Mouse (Mus musculus): ENCODE results near the gene Scaf4. TPM values are rescaled to one million over a fixed set of nuclear protein-coding genes. Genes with fewer than 3 reads are reported as not detected.
"Not testable (repeated sequence)": the region's sequence is repeated elsewhere in the genome, so short reads cannot be mapped to it uniquely, and the experiment has no call there.

Scaf4 gene
- total RNA-seq, 2 experiments from 2014 or later: 15.0 to 17.4 TPM

GRCm38 (mm10) chr16:90297479-90298425 lies 13.4 kb upstream of the Scaf4 start:
- intact Hi-C loops (cut with DNase I): no loop called here
- DNase-seq: no peak

GRCm38 (mm10) chr16:90291675-90292074 lies 7.4 kb upstream of the Scaf4 start:
- intact Hi-C loops (cut with DNase I): no loop called here
- no peak for DNase-seq

GRCm38 (mm10) chr16:90290962-90291361 lies 6.7 kb upstream of the Scaf4 start:
- DNase-seq: no peak
- intact Hi-C loops (cut with DNase I): no loop called here

- intact Hi-C loops (cut with DNase I): no loop called here
- no peak for DNase-seq
These were observed 613 bp upstream of the Scaf4 start for GRCm38 (mm10) chr16:90284916-90285315.

DNA sequence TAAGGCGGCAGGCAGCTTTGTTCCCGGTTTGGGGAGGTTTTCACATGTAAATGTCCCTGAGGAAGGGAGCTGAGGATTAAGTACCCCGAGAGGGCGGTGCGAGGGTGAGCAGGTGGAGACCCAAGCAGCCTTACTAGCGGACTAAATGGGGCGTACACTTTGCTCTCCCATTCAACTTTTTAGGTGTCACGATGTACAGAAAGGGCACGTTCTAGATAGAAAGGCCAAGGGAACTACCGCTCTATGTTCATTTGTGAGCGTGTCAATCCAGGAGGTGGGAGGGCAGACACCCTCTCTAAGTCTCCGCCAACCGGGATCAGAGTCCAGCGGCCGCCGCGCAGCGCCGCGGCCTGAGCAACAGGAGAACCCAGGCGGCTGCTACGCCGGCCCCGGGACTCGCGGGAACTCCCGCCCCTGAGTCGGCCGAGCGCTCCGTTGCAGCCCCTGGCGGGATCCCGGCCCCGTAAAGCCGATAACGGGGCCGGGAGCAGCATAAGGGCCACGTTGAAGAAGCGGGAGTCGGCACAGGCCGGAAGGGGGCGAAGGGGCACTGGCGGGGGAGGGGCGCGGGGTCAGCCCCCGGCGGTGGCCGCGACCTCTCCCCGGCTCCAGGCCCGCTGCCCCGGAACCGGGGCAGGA lies 918 bp downstream of the Scaf4 start:
- peak in 1 of 2 experiments; percentile 19 for DNase-seq
- intact Hi-C loops (cut with DNase I): no loop called here

- intact Hi-C loops (cut with DNase I): no loop called here
- no peak for DNase-seq
These were observed 1.6 kb downstream of the Scaf4 start for GRCm38 (mm10) chr16:90282620-90283265.

GRCm38 (mm10) chr16:90281406-90281805 lies 2.9 kb downstream of the Scaf4 start:
- DNase-seq: no peak
- intact Hi-C loops (cut with DNase I): no loop called here

- intact Hi-C loops (cut with DNase I): no loop called here
These were observed 3.3 kb downstream of the Scaf4 start for GRCm38 (mm10) chr16:90280989-90281388.

DNA sequence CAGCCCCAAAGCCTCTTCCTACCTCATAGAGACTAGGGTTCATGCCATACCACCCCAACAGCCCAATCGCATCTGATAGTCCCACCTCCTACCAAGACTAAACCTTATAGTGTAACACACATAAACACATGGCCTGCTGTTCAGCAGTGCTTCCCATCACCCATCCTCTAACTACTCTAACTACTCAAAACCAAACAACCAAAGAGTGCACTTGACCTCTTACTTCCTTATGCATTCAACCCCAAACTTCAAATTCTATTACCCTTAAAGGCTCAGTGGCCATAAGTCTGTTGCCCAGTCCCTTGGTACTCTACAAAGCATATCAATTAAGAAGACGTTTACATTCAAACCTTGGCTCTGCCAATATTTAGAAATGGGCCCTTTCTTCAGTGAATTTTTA lies 3.8 kb downstream of the Scaf4 start:
- intact Hi-C loops (cut with DNase I): no loop called here
- no peak for DNase-seq

More at GRCm38 (mm10) chr16:90280989-90281388, 3.3 kb downstream of the Scaf4 start:
- no peak for DNase-seq

- intact Hi-C loops (cut with DNase I): loop anchor here (10.0 kb wide), 1 partner anchor 54 kb away; the partner anchor contains the start of gene Sod1
- DNase-seq: no peak
These were observed 5.2 kb downstream of the Scaf4 start for GRCm38 (mm10) chr16:90279058-90279457.

GRCm38 (mm10) chr16:90275521-90275920 lies 8.8 kb downstream of the Scaf4 start:
- intact Hi-C loops (cut with DNase I): loop anchor here (10.0 kb wide), 1 partner anchor 51 kb away; the partner anchor contains the start of gene Sod1
- DNase-seq: no peak

- no peak for DNase-seq
- intact Hi-C loops (cut with DNase I): no loop called here
These were observed 17.7 kb downstream of the Scaf4 start for GRCm38 (mm10) chr16:90266581-90266980.

DNA sequence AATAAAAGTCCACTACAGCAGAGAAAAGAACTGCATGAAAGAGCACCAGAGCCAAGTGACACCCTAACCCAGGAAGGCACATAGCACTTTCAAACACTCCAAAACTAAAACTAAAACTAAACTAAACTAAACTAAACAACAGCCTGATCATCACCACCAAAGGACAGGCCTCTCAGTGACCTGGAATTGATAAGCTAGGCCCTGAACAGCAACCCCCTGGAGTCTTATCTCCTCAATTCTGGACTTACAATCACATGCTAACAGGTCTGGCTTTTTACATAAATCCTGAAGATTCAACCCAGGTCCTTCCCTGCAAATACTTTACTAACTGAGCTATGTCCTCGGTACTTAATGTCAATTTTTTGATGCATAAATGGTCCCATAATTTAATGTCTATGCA lies 19.2 kb downstream of the Scaf4 start:
- intact Hi-C loops (cut with DNase I): no loop called here
- no peak for DNase-seq

GRCm38 (mm10) chr16:90264021-90264420 lies 20.3 kb downstream of the Scaf4 start:
- intact Hi-C loops (cut with DNase I): no loop called here
- DNase-seq: no peak

DNA sequence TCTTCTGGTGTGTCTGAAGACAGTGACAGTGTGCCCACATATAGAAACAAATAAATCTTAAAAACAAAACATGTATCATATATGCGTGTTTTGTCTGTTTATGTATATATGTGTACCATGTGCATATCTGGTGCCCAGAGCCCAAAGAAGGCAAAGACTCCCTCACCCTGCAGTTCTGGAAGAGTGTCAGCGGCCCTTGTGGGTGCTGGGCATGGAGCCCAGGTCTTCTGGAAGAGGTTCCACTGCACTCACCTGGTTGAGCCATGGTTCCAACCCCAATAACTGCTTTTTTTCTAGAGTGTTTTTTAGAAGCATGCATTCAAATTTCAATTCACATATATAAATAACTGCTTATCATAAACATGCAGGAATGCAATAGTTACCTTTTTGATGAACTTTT lies 22.5 kb downstream of the Scaf4 start:
- no peak for DNase-seq
- intact Hi-C loops (cut with DNase I): no loop called here

- DNase-seq: no peak
- intact Hi-C loops (cut with DNase I): no loop called here
These were observed 24.2 kb downstream of the Scaf4 start for GRCm38 (mm10) chr16:90260097-90260496.

GRCm38 (mm10) chr16:90259623-90260022 lies 24.7 kb downstream of the Scaf4 start:
- intact Hi-C loops (cut with DNase I): no loop called here
- no peak for DNase-seq

GRCm38 (mm10) chr16:90258950-90259349 lies 25.4 kb downstream of the Scaf4 start:
- intact Hi-C loops (cut with DNase I): no loop called here
- DNase-seq: no peak

DNA sequence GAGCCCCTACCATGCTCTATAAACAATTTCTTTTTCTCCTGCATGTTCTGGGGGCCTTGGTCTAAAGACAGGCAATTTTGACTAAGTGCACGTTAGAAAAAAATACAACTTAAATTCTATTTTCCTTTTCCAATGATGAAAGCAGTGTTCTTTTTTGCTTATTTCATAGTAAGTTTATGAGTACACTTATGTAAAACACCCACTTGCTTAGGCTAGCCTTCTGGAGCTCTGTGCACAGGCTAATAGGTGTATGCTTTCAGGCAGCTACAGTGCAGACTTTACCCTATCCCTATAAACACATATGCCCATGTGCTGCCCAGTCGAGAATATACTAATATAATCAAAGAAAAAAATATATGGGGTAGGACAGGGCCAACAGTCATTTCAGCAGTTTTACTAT lies 31.8 kb downstream of the Scaf4 start:
- intact Hi-C loops (cut with DNase I): no loop called here
- no peak for DNase-seq

DNA sequence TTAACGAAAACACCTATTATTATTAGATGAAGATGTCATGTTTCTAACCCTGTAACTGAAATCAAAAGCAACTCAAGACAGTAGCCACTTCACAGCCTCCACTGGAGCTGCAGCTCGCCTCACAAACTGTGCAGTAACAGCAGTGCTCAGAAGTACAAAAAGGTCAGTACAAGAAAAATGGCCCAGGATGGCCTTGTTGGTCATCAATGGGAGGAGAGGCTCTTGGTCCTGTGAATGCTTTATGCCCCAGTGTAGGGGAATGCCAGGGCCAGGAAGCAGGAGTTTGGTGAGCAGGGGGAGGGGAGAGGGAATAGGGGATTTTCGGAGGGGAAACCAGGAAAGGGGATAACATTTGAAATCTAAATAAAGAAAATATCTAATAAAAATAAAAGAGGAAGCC lies 33.0 kb downstream of the Scaf4 start:
- intact Hi-C loops (cut with DNase I); DNase-seq: not testable (repeated sequence)

DNA sequence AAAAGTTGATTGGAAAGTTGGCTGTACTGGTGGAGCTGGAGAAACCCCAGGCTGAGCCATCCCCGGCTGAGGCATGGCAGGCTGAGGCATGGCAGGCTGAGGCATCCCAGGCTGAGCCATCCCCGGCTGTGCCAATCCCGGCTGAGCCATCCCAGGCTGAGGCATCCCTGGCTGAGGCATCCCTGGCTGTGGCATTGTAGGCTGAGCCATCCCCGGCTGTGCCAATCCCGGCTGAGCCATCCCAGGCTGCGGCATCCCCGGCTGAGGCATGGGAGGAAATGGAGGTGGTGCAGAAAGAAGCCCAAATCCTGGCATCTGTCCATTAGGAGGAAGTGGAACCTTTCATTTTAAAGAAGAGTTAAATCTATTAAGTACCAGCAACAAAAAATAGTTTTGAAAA lies 34.2 kb downstream of the Scaf4 start:
- intact Hi-C loops (cut with DNase I): no loop called here
- no peak for DNase-seq
